Mouse (Mus musculus) heart, adult 2 months (tissue): ENCODE measurements around the gene Ccm2.

Source experiments
- CTCF ChIP-seq: fragments of 200-600 bp; IDR thresholded peaks from 2 replicates; pipeline ENCODE4 v1.8.1; 2022; ENCODE audit warnings: antibody characterized with exemption, mild to moderate bottlenecking, moderate library complexity
- EP300 ChIP-seq: fragments of 200-500 bp; IDR thresholded peaks from 2 replicates; pipeline ENCODE4 v1.6.1; 2011; ENCODE audit warnings: low read depth, low read length, control low read depth; ENCODE audit not compliant: insufficient read depth
- POLR2A ChIP-seq: fragments of 200-500 bp; IDR thresholded peaks from 2 replicates; pipeline ENCODE4 v1.6.1; 2011; ENCODE audit warnings: mild to moderate bottlenecking, low read depth, low read length, control low read depth; ENCODE audit not compliant: insufficient read depth

DNA sequence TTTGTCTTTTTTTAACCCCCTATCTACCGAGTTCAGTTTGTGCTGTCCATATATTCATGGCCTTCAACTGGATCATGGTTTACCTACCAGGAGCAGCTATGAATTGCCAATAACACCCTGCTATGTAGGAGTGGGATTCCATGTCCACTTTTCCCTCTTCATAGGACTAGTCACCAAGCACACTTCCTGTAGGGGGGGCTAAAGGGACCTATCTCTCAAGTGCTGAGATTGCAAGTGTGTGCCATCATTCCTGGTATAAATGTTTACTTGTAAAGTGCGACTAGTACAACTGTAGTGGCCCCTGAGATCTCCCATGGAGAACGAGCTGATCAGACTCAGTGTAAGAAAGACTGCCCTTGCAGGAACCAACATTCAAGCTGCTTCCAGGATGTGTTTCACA, 11.5 kb downstream of the Ccm2 start:
- TF ChIP-seq POLR2A, result no peak
- TF ChIP-seq CTCF, result 0 out of 2 replicates have a peak, but pooled peaks have one; percentile 11
- no peak for TF ChIP-seq EP300
